Mouse (Mus musculus): ENCODE data around the gene AC129217.1. TPM values are rescaled to one million over a fixed set of nuclear protein-coding genes. Genes with fewer than 3 reads are reported as not detected.

Gene AC129217.1
- polyA plus RNA-seq, 1 experiment from 2014 or later, result not detected

- no peak for ATAC-seq (ENCODE audit: borderline replicate concordance, extremely low read depth, low FRiP score, low TSS enrichment)
- H3K9me3 ChIP-seq, result no peaks in the 10 kb centered on the region
- no peak overlapping the region for H3K27ac ChIP-seq
- no peak overlapping the region for H3K4me3 ChIP-seq
- peaks cover 8% of the 10 kb centered on the region for H3K4me1 ChIP-seq
- H3K9ac ChIP-seq, result no peak overlapping the region
- WGBS, result 93% methylated on average over 5 of the region's 5 CpGs
- no peaks in the 10 kb centered on the region for H3K27me3 ChIP-seq
- no peak overlapping the region for H3K4me2 ChIP-seq
- H3K36me3 ChIP-seq, result peaks cover 53% of the 10 kb centered on the region
Measured at GRCm38 (mm10) chr19:8806810-8807209, 22.8 kb upstream of the AC129217.1 start.

GRCm38 (mm10) chr19:8815812-8816211 is 13.8 kb upstream of the AC129217.1 start:
- ATAC-seq (ENCODE audit: borderline replicate concordance, extremely low read depth, low FRiP score, low TSS enrichment), result no peak
- Histone ChIP-seq H3K4me3 (no peak overlapping the region), H3K4me1 (peaks cover 22% of the 10 kb centered on the region), H3K27me3 (no peaks in the 10 kb centered on the region), H3K36me3 (peaks cover 46% of the 10 kb centered on the region), H3K27ac (no peak overlapping the region), H3K4me2 (no peak overlapping the region), H3K9ac (no peak overlapping the region), H3K9me3 (no peaks in the 10 kb centered on the region)
- WGBS, result 69% methylated on average over 11 of the region's 11 CpGs

GRCm38 (mm10) chr19:8817001-8817400 is 12.6 kb upstream of the AC129217.1 start:
- Histone ChIP-seq H3K36me3 (peaks cover 37% of the 10 kb centered on the region), H3K9me3 (no peaks in the 10 kb centered on the region), H3K4me1 (peaks cover 25% of the 10 kb centered on the region), H3K4me2 (peak overlapping the region; percentile 66; the same call in 1 of the 2 replicates), H3K27me3 (no peaks in the 10 kb centered on the region), H3K4me3 (peak overlapping the region; percentile 9; the same call in 1 of the 2 replicates), H3K27ac (no peak overlapping the region), H3K9ac (no peak overlapping the region)
- 68% methylated on average over 3 of the region's 3 CpGs for WGBS
- no peak for ATAC-seq (ENCODE audit: borderline replicate concordance, extremely low read depth, low FRiP score, low TSS enrichment)

- 14% methylated on average over 14 of the region's 14 CpGs for WGBS
- peak overlapping the region; percentile 66 for H3K4me2 ChIP-seq
- no peaks in the 10 kb centered on the region for H3K9me3 ChIP-seq
- peaks cover 31% of the 10 kb centered on the region for H3K36me3 ChIP-seq
- peak overlapping the region; percentile 72 for H3K9ac ChIP-seq
- H3K4me1 ChIP-seq, result peaks cover 37% of the 10 kb centered on the region
- H3K4me3 ChIP-seq, result peak overlapping the region; percentile 96
- H3K27me3 ChIP-seq, result no peaks in the 10 kb centered on the region
- no peak for ATAC-seq (ENCODE audit: borderline replicate concordance, extremely low read depth, low FRiP score, low TSS enrichment)
- peak overlapping the region; percentile 100 for H3K27ac ChIP-seq
Measured at GRCm38 (mm10) chr19:8818301-8818798, 11.2 kb upstream of the AC129217.1 start.

GRCm38 (mm10) chr19:8818801-8819595 is 10.6 kb upstream of the AC129217.1 start, which contains the start of gene Ttc9c:
Ttc9c (minus strand) TSS chr19:8819333.
- Histone ChIP-seq H3K9me3 (no peaks in the 10 kb centered on the region), H3K4me2 (peak within 1 kb of the TSS; percentile 66), H3K27ac (peak within 1 kb of the TSS; percentile 100), H3K27me3 (no peaks in the 10 kb centered on the region), H3K4me3 (peak within 1 kb of the TSS; percentile 96), H3K36me3 (peaks cover 31% of the 10 kb centered on the region), H3K4me1 (peaks cover 37% of the 10 kb centered on the region), H3K9ac (peak within 1 kb of the TSS; percentile 97)
- under 1% methylated on average over 33 of the region's 33 CpGs for WGBS
- ATAC-seq (ENCODE audit: borderline replicate concordance, extremely low read depth, low FRiP score, low TSS enrichment), result peak; percentile 92

GRCm38 (mm10) chr19:8819596-8820423 is 9.8 kb upstream of the AC129217.1 start, which contains the start of gene Hnrnpul2:
Hnrnpul2 (plus strand) TSS chr19:8820010.
- H3K4me2 ChIP-seq, result peak within 1 kb of the TSS; percentile 66
- H3K27ac ChIP-seq, result peak within 1 kb of the TSS; percentile 100
- H3K4me1 ChIP-seq, result peaks cover 37% of the 10 kb centered on the region
- peak; percentile 96 for ATAC-seq (ENCODE audit: borderline replicate concordance, extremely low read depth, low FRiP score, low TSS enrichment)
- H3K36me3 ChIP-seq, result peaks cover 32% of the 10 kb centered on the region
- H3K9ac ChIP-seq, result peak within 1 kb of the TSS; percentile 97
- peak within 1 kb of the TSS; percentile 96 for H3K4me3 ChIP-seq
- WGBS, result under 1% methylated on average over 80 of the region's 83 CpGs
- no peaks in the 10 kb centered on the region for H3K27me3 ChIP-seq
- H3K9me3 ChIP-seq, result no peaks in the 10 kb centered on the region

GRCm38 (mm10) chr19:8820424-8820956 is 9.1 kb upstream of the AC129217.1 start:
- ATAC-seq (ENCODE audit: borderline replicate concordance, extremely low read depth, low FRiP score, low TSS enrichment), result no peak; the same call in 1 of the 2 replicates

GRCm38 (mm10) chr19:8821146-8821545 is 8.4 kb upstream of the AC129217.1 start:
- Histone ChIP-seq H3K27ac (peak overlapping the region; percentile 100), H3K9ac (peak overlapping the region; percentile 97), H3K36me3 (peaks cover 35% of the 10 kb centered on the region), H3K27me3 (no peaks in the 10 kb centered on the region), H3K4me3 (peak overlapping the region; percentile 96), H3K4me1 (peaks cover 32% of the 10 kb centered on the region), H3K9me3 (no peaks in the 10 kb centered on the region), H3K4me2 (peak overlapping the region; percentile 66)
- no peak for ATAC-seq (ENCODE audit: borderline replicate concordance, extremely low read depth, low FRiP score, low TSS enrichment)
- WGBS, result under 1% methylated on average over 7 of the region's 7 CpGs

More at GRCm38 (mm10) chr19:8820424-8820956, 9.1 kb upstream of the AC129217.1 start:
- Histone ChIP-seq H3K4me3 (peak overlapping the region; percentile 96), H3K4me1 (peaks cover 37% of the 10 kb centered on the region), H3K36me3 (peaks cover 34% of the 10 kb centered on the region), H3K4me2 (peak overlapping the region; percentile 66), H3K27ac (peak overlapping the region; percentile 100), H3K9ac (peak overlapping the region; percentile 97), H3K27me3 (no peaks in the 10 kb centered on the region), H3K9me3 (no peaks in the 10 kb centered on the region)
- under 1% methylated on average over 47 of the region's 48 CpGs for WGBS

- Histone ChIP-seq H3K9me3 (no peaks in the 10 kb centered on the region), H3K9ac (0 out of 2 replicates have a peak overlapping the region, but pooled peaks have one; percentile 10), H3K4me1 (peaks cover 20% of the 10 kb centered on the region), H3K4me3 (peak overlapping the region; percentile 96), H3K4me2 (peak overlapping the region; percentile 66), H3K27me3 (no peaks in the 10 kb centered on the region), H3K36me3 (peaks cover 51% of the 10 kb centered on the region), H3K27ac (no peak overlapping the region)
- 70% methylated on average over 8 of the region's 8 CpGs for WGBS
- no peak for ATAC-seq (ENCODE audit: borderline replicate concordance, extremely low read depth, low FRiP score, low TSS enrichment)
Measured at GRCm38 (mm10) chr19:8822696-8823095, 6.9 kb upstream of the AC129217.1 start.

- Histone ChIP-seq H3K4me2 (no peak overlapping the region), H3K9ac (no peak overlapping the region), H3K4me3 (no peak overlapping the region), H3K9me3 (no peaks in the 10 kb centered on the region), H3K36me3 (peaks cover 92% of the 10 kb centered on the region), H3K27me3 (no peaks in the 10 kb centered on the region), H3K27ac (no peak overlapping the region), H3K4me1 (no peaks in the 10 kb centered on the region)
- 90% methylated on average over 8 of the region's 8 CpGs for WGBS
- ATAC-seq (ENCODE audit: borderline replicate concordance, extremely low read depth, low FRiP score, low TSS enrichment), result no peak
Measured at GRCm38 (mm10) chr19:8830664-8831063, 1.1 kb downstream of the AC129217.1 start.

GRCm38 (mm10) chr19:8831262-8831661 is 1.7 kb downstream of the AC129217.1 start:
- Histone ChIP-seq H3K36me3 (peaks cover 86% of the 10 kb centered on the region), H3K4me1 (no peaks in the 10 kb centered on the region), H3K4me3 (no peak overlapping the region), H3K27me3 (no peaks in the 10 kb centered on the region), H3K9ac (no peak overlapping the region), H3K4me2 (no peak overlapping the region), H3K27ac (no peak overlapping the region), H3K9me3 (no peaks in the 10 kb centered on the region)
- ATAC-seq (ENCODE audit: borderline replicate concordance, extremely low read depth, low FRiP score, low TSS enrichment), result no peak
- 79% methylated on average over 11 of the region's 11 CpGs for WGBS
